Mouse (Mus musculus): ENCODE data around the gene Plcg2. TPM values are rescaled to one million over a fixed set of nuclear protein-coding genes. Genes with fewer than 3 reads are reported as not detected.

Plcg2 gene
- 1.2 TPM for polyA plus RNA-seq (2014; fragmentation: Illumina TruSeq; extraction: RNeasy Lipid Tissue Mini Kit (QIAGEN cat#74804); ENCODE audit: low read depth, low replicate concordance)

GRCm38 (mm10) chr8:117498179-117498914 lies at the start of gene Plcg2:
Gene Plcg2, plus strand, starts transcription at chr8:117498291.

GRCm38 (mm10) chr8:117673430-117673830 lies 175.3 kb downstream of the Plcg2 start, which contains the start of gene Sdr42e1:
Gene Sdr42e1, minus strand, starts transcription at chr8:117673689.

Other genes with a start within 250 kb of the Plcg2 start
- 3.8 TPM for gene Cmip, start 241.2 kb upstream of the Plcg2 start, polyA plus RNA-seq (2014; fragmentation: Illumina TruSeq; extraction: RNeasy Lipid Tissue Mini Kit (QIAGEN cat#74804); ENCODE audit: low read depth, low replicate concordance)
- gene Sdr42e1, start 175.4 kb downstream of the Plcg2 start, polyA plus RNA-seq (2014; fragmentation: Illumina TruSeq; extraction: RNeasy Lipid Tissue Mini Kit (QIAGEN cat#74804); ENCODE audit: low read depth, low replicate concordance) = 1.6 TPM
- not detected for gene Hsd17b2, start 203.6 kb downstream of the Plcg2 start, polyA plus RNA-seq (2014; fragmentation: Illumina TruSeq; extraction: RNeasy Lipid Tissue Mini Kit (QIAGEN cat#74804); ENCODE audit: low read depth, low replicate concordance)